ENCODE assay signal across 10 mouse cellular contexts in the genomic region with DNA sequence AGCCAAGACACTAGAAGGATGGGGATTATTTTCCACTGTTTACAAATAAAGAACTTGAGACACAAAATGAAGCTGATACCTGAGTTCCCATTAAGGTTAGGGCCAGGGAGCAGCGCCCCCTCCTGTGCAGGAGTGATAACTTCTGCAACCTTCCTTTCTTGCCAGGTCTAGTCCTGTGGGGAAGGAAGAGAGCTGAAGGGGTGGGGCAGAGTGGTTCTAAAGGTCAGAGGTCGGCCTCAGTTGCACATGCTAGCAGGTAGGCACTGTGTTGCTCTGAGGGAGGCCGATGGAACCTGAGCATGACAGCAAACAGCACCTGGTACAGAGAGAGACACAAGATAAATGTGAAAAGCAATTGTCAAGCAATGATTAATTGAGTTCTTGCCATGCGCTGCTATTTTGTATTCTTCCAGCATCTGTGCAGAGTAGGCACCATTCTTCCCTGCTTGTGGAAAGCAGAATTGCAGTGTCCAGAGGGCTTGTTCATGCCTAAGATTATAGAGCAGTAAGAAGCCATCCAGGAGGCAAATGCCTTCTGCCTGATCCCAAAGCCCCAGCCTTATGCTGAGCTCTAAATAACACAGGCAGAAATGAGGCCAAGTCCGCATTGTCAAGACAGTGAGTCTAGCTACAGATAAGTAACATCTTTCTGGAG.
DNase-seq lines count a peak whose midpoint lies in the region; ATAC-seq and TF ChIP-seq lines count a peak whose summit lies in the region.
"Had no signal": no experiment of that assay in that cellular context is flagged by ENCODE, and none has a peak within 500 bp of the region (broad histone marks: within the 10 kb centered on the region; RNA-seq: fewer than 3 reads in every experiment).

No protein-coding gene starts in this region.

- DNase-seq in kidney, postnatal 0 days (ENCODE audit: low spot score) = no peak
- peak; percentile 36 for DNase-seq in adrenal gland, adult 2 months
- DNase-seq in kidney, postnatal 25 days = peak; percentile 14 to 44
- no peak for DNase-seq in embryo, embryonic 10 days (ENCODE audit: low spot score)
- DNase-seq in layer of hippocampus, postnatal 14 days (ENCODE audit: low spot score in 2 of 2) = no peak

- H3K27me3 ChIP-seq in kidney, postnatal 0 days (ENCODE audit: insufficient read depth, low read length) = no peaks in the 10 kb centered on the region
- H3K27me3 ChIP-seq in kidney, embryonic 16.5 days (ENCODE audit: insufficient read depth, low read length) = no peaks in the 10 kb centered on the region
- H3K27me3 ChIP-seq in E14TG2a.4 (ENCODE audit: insufficient read depth, low read length) = no peaks in the 10 kb centered on the region
- H3K27me3 ChIP-seq: limb, embryonic 12.5 days had no signal

- no peak overlapping the region for H3K9ac ChIP-seq in kidney, postnatal 0 days (ENCODE audit: low read depth, low read length)
- H3K9ac ChIP-seq in kidney, embryonic 16.5 days (replicated peaks; ENCODE audit: low read length) = no peak overlapping the region
- H3K9ac ChIP-seq: limb, embryonic 12.5 days had no signal

- H3K4me2 ChIP-seq in kidney, postnatal 0 days (ENCODE audit: low read length) = no peak overlapping the region
- no peak overlapping the region for H3K4me2 ChIP-seq in kidney, embryonic 16.5 days (replicated peaks; ENCODE audit: low read depth, low read length)
- H3K4me2 ChIP-seq: limb, embryonic 12.5 days had no signal

- no peaks in the 10 kb centered on the region for H3K4me1 ChIP-seq in kidney, postnatal 0 days (replicated peaks; ENCODE audit: insufficient read depth, low read length)
- H3K4me1 ChIP-seq in kidney, embryonic 16.5 days (ENCODE audit: insufficient read depth, low read length) = no peaks in the 10 kb centered on the region
- no peaks in the 10 kb centered on the region for H3K4me1 ChIP-seq in E14TG2a.4 (replicated peaks; ENCODE audit: low read depth, low read length)
- H3K4me1 ChIP-seq: limb, embryonic 12.5 days had no signal

- no peak overlapping the region for H3K4me3 ChIP-seq in kidney, postnatal 0 days (replicated peaks; ENCODE audit: low read depth, low read length)
- no peak overlapping the region for H3K4me3 ChIP-seq in kidney, embryonic 16.5 days (ENCODE audit: low read length)
- H3K4me3 ChIP-seq in E14TG2a.4 (replicated peaks; ENCODE audit: low read length) = no peak overlapping the region
- H3K4me3 ChIP-seq: limb, embryonic 12.5 days; myocyte had no signal

- peak; percentile 61 for TF ChIP-seq CTCF in kidney, postnatal 0 days (IDR thresholded peaks at IDR 0.05; ENCODE audit: low read depth)
- TF ChIP-seq CTCF in E14TG2a.4 (conservative IDR thresholded peaks at IDR 0.05; ENCODE audit: low read length) = peak; percentile 39

- no peak for ATAC-seq in kidney, postnatal 0 days (replicated peaks; ENCODE audit: low FRiP score, low read depth)
- ATAC-seq in kidney, embryonic 16.5 days (ENCODE audit: low FRiP score, low TSS enrichment) = no peak
- no peak for ATAC-seq in monocyte, adult 5-6 weeks (replicated peaks; ENCODE audit: insufficient number of reproducible peaks, low FRiP score, low TSS enrichment, poor library complexity, severe bottlenecking)

- 58% methylated on average over 5 of the region's 5 CpGs for WGBS in kidney, postnatal 0 days
- 64% methylated on average over 5 of the region's 5 CpGs for WGBS in kidney, embryonic 16.5 days

- H3K27ac ChIP-seq in kidney, postnatal 0 days = no peak overlapping the region
- no peak overlapping the region for H3K27ac ChIP-seq in kidney, embryonic 16.5 days (ENCODE audit: low read length)
- H3K27ac ChIP-seq: limb, embryonic 12.5 days had no signal

- no peaks in the 10 kb centered on the region for H3K36me3 ChIP-seq in kidney, postnatal 0 days (ENCODE audit: insufficient read depth, low read length)
- no peaks in the 10 kb centered on the region for H3K36me3 ChIP-seq in kidney, embryonic 16.5 days (ENCODE audit: insufficient read depth, low read length)
- H3K36me3 ChIP-seq in E14TG2a.4 (ENCODE audit: insufficient read depth, low read length) = no peaks in the 10 kb centered on the region
- H3K36me3 ChIP-seq: limb, embryonic 12.5 days had no signal

- no peaks in the 10 kb centered on the region for H3K9me3 ChIP-seq in kidney, postnatal 0 days (replicated peaks; ENCODE audit: low read length)
- no peaks in the 10 kb centered on the region for H3K9me3 ChIP-seq in kidney, embryonic 16.5 days (ENCODE audit: low read length)
- no peaks in the 10 kb centered on the region for H3K9me3 ChIP-seq in E14TG2a.4 (ENCODE audit: low read length)
- H3K9me3 ChIP-seq: limb, embryonic 12.5 days had no signal

Comparison
In these comparisons a context has a peak if more than half of its experiments do, and no peak if none do; other contexts are left out.
1. DNase-seq: peak in adrenal gland, adult 2 months (single experiment) and kidney, postnatal 25 days (2 of 2); none in kidney, postnatal 0 days (single experiment), embryo, embryonic 10 days (single experiment) and layer of hippocampus, postnatal 14 days (0 of 2).